Mouse (Mus musculus): ENCODE measurements around the gene Rbp1. TPM values are rescaled to one million over a fixed set of nuclear protein-coding genes. Genes with fewer than 3 reads are reported as not detected.

Gene Rbp1
- polyA plus RNA-seq, 1 experiment, result 0.13 TPM

DNA sequence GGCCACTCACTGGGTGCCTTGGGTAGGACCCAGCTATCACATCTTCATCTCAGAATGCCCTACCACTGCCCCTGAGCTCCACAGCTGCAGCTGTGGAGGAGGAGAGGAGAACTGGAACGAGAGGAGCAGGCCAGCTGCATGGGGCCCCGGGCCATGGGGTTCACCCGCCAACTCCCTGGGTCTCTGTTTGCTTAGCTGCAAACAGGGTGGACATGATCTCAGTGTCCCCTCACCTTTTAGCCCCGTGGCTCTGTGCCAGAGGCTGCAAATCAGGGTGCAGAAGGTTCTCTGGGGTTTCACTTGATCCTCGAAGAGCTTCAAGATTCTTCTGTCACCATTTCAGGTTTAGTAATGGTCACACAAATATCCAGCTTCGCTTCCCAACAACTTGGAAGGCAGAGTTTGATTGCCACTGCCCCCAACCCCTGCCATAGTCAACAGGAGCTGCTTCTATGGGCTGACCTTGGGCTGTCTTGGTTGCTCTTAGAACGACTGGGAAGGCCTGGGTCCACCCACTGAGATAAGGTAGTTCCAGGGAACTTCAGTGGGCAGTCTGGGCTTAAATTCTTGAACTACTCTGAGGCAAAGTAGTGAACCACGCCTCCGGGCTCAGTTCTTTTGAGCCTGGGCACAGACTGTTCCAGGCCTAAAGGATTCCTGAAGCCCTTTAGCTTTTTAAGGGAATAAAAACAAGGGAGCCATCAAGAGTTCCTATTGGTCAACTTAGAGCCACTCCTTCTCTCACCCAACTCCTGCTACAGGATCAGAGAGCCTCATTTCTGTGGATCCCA, 22.8 kb downstream of the Rbp1 start:
- no peak for TF ChIP-seq GATA1 (IDR thresholded peaks at IDR 0.05; ENCODE audit: low read length)

DNA sequence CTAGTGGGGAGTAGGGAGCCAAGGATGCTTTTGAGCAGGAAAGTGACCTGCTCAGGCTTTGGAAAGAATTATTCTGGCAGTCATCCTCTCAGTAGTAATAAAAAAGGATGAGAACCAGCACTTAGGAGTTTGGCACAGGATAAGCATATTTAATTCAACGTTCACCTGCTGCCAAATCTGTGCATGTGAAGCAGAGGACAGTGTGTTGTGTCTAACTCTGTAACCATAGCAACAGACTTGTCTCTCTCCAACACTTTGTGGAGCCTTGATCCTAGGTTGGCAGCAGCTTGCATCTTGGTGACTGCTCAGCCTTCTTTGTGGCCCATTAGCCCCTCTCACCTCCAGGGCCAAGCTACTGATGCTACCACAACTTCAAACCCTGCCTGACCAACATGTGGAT, 28.2 kb downstream of the Rbp1 start:
- TF ChIP-seq GATA1 (IDR thresholded peaks at IDR 0.05; ENCODE audit: low read length), result no peak

DNA sequence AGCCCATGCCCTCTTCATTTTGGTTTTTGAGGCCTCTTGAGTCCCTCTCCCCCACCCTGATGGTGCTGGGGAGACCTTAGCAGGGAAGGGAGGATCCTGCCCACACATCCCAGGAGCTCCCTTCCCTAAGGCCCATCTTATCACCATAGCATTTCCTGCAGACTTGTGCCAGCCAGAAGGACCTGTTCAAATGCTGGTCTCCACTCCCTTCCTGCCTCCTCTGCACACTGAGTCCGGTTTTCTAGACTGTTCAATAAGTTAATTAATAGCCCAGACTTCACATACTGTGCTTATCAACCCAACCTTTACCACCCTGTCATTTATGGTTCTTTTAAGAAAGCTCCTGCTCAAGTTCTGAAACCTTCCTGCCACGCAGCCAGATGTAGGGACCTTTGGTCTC, 43.9 kb downstream of the Rbp1 start:
- TF ChIP-seq GATA1 (IDR thresholded peaks at IDR 0.05; ENCODE audit: low read length), result no peak

DNA sequence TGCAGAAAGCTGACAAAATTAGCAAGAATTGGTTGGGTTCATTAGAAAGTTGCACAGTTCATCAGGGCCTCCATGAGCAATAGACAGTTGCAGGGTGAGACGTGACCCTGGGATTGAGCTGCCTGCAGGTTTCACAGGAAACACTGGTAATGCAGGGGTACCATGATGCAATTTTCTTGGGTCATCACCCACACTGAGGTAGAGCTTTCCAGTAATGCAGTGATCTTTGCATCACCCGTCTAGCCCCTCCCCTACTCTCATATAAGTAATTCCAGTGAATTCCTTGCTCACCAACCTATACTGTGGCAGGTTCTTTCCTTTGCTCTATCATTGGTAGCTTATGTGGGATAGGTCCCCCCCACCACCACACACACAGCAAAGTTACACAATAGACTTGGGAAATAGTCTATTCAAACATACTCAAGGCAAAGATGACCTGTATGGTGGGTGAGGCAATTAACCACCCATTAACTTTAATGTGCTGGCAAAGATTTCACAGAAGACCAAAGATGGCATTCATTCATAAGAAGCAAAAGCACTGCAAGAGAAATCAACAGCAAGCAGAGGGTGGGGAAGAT, 57.5 kb downstream of the Rbp1 start:
- TF ChIP-seq GATA1 (IDR thresholded peaks at IDR 0.05; ENCODE audit: low read length), result no peak

DNA sequence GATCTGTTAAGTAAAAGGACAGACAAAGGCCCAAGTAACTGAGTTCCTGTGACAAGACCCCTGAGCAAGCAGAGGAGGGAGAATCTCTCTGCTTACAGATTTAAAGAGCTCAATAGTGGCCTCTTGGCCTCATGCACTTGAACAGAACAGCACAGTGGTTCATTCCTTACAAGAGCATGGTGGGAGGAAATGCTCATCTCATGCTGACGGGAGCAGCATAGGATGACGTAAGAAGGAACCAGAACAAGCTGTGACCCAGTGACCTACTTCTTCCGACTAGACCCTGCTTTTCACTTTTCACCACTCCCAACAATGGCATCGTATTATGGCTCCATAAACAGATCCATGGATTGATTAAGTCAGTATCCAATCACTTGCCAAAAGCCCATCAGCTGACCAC, 59.5 kb downstream of the Rbp1 start:
- no peak for TF ChIP-seq GATA1 (IDR thresholded peaks at IDR 0.05; ENCODE audit: low read length)

DNA sequence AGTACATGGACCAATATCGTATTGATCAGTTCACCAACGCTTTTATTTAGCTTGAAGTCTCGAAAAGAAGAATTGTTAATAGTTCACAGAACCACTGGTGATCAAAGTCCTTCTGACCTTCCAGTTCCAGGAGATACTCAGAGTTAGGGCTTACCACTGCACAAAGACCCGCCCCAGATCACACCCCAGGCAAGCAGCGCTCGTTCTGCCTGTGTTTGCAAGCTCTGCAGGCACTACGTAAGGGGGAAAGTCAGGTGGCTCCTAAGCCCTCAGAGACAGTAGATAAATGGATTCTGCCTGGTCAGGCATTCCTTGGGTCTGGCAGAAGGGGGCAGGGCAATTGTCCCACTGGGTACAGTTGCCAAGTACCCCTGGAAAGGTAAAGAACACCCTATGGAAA, 62.3 kb downstream of the Rbp1 start:
- TF ChIP-seq GATA1 (IDR thresholded peaks at IDR 0.05; ENCODE audit: low read length), result no peak

DNA sequence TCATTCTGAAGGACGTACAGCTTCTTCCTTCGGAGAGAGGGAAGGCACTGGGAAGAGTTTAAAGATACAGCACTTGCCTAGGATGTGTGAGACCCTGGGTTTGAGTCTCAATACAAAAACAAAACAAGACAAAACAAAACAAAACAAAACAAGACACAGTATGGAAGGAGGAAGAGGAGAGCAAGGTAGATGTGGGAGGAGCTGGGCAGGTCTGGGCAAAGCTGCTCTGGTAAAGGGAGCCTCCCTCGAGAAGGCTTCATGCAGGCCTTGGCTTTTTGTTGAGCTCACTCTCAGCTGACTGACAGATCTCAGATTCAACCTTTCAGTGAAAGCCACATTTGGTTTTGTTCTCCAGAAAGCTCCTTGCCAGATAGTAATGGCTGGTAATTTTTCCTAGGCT, 63.1 kb downstream of the Rbp1 start, which contains the start of gene Rbp2:
TSS of gene Rbp2 (plus strand) at position 301 of the 400 bp plus-strand sequence.
- no peak for TF ChIP-seq GATA1 (IDR thresholded peaks at IDR 0.05; ENCODE audit: low read length)

DNA sequence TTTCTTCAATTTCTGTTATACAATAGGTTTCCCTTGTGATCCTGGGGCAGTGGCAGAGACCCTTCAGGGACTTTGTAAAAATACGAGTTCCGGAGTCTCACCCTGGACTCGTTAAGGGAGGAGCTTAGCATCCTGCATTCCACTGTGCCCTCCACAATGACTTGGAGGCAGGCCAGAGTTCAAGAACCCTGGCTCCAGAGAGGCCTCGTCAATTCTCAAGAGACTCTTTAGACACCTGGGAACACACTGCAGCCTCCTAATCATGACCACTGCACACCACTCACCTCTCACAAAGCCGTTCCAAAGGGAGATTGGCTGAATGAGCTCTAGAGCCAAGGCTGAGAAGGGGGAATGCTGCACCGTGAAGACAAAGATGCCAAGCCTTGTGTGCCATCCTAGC, 64.5 kb downstream of the Rbp1 start:
- TF ChIP-seq GATA1 (IDR thresholded peaks at IDR 0.05; ENCODE audit: low read length), result no peak

DNA sequence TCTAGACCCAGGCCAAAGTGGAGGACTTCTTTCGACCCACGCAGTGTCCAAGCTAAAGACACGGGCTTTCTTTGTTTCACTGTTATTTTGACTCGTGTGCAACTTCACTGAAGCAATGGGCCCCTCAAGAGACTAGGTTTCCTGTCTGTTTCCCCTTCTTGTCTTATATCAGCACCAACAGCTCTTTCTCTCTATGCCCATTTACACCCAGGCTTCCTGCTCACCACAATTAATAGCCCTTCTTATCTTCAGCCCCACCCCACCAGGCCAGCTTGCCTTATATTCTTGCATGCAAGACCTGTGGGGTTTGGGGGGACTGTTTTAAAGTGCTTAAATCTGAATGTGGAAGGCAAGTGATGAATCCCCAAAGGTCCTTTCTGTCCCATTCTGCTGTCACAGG, 66.8 kb downstream of the Rbp1 start:
- peak; percentile 69 for TF ChIP-seq GATA1 (IDR thresholded peaks at IDR 0.05; ENCODE audit: low read length)

DNA sequence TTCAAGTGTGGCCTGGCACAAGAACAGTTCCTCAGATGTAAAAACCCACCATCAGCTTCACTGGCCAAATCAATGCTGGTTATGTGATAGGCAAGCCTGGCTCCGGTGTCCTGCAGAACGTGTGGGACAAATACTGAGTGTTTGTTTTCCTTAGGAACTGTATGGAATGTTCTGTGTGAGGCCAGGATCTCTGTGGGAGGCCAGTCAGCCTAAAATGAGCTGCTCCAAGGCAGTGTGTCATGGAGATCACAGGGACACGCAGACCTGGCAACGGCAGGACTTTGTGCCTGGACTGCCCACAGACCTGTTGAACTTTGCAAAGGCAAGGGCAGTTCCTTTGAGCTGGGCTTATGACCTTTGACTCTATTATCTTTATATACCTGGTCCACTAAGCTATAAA, 67.4 kb downstream of the Rbp1 start:
- TF ChIP-seq GATA1 (IDR thresholded peaks at IDR 0.05; ENCODE audit: low read length), result no peak

DNA sequence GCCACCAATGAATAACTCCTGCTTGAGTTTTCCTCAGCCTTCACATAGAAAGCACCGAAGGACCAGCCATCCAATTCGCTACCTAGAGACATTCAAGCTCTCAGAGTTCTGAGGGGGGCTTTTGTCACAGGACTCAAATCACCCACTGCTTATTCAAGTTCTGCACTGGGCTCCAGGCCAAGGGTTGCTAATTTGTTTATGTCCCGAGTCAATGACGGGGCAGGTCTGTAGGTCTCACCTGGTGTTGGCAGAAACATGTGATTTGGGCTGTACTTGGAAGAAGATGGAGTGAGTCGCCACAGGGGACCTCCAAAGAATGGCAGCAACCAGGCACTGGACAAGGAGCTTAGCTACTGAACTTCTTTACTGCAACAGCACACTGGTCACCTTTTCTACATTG, 68.3 kb downstream of the Rbp1 start:
- no peak for TF ChIP-seq GATA1 (IDR thresholded peaks at IDR 0.05; ENCODE audit: low read length)

DNA sequence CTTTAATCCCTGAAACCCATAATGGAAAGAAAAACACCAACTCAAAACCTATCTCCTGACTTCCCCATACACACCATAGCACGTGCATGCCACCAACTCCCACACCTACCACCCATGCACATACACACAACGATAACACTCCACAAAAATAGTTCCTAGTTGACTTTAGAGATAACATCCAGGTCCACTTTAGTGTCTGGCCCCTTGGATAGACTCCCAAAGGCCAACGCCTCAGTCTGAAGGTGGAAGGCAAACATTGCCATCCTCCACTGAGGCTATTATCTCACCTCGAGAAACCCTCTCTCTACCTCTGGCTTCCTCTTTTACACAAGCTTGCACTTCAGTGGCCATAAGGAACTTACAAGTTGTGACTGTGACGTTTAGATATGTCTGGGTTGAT, 69.5 kb downstream of the Rbp1 start:
- peak; percentile 26 for TF ChIP-seq GATA1 (IDR thresholded peaks at IDR 0.05; ENCODE audit: low read length)

DNA sequence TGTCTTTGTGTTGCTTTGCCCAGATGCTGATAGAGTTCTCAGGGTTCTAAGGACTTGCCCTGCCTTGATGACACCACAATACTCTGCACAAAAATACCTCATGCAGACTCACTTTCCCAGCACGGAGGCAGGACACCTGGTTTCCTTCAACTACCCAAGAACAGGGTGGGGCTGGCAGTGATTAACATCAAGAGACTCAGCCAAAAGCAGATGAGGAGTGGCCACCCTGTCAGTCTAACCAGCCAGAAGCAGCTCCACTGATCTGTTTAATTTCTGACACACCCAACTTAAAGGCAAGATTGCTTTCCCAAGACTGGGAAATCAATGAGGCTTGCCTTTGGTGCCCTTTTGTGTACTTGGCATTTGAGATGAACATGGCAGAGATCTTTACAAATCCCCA, 70.1 kb downstream of the Rbp1 start:
- no peak for TF ChIP-seq GATA1 (IDR thresholded peaks at IDR 0.05; ENCODE audit: low read length)

Other genes starting within 250 kb of the Rbp1 start
- 12.0 and 12.4 TPM in 2 replicates for gene Nmnat3, start 135.5 kb upstream of the Rbp1 start, polyA plus RNA-seq (2012)
- gene Rbp2, start 63.2 kb downstream of the Rbp1 start, polyA plus RNA-seq (2012), result 0.10 TPM in 1 of 2 replicates, not detected in the other
- gene Copb2, start 140.8 kb downstream of the Rbp1 start, polyA plus RNA-seq (2012), result 4.9 and 6.8 TPM in 2 replicates
- 33.9 and 56.3 TPM in 2 replicates for gene Mrps22, start 178.7 kb downstream of the Rbp1 start, polyA plus RNA-seq (2012)